Mouse (Mus musculus) heart, embryonic 15.5 days (tissue): ENCODE data around the gene Pnmal1. TPM values are rescaled to one million over a fixed set of nuclear protein-coding genes. Genes with fewer than 3 reads are reported as not detected.

ENCODE experiments used
- ATAC-seq: fragments of 200-750 bp; cut with Nextera tagmentation; replicated peaks from 2 replicates; pipeline ENCODE4 v1.8.0; 2017; ENCODE audit warnings: low read depth, moderate TSS enrichment; ENCODE audit not compliant: insufficient number of reproducible peaks, insufficient read depth, low FRiP score
- H3K27ac ChIP-seq: fragments of 300-500 bp; sonication (generic); 2 replicates; pipeline ENCODE4 v1.5.1; 2015; ENCODE audit warnings: mild to moderate bottlenecking, inconsistent platforms
- H3K27me3 ChIP-seq: fragments of 300-500 bp; sonication (generic); 2 replicates; pipeline ENCODE4 v1.6.1; 2015; ENCODE audit warnings: inconsistent platforms
- H3K36me3 ChIP-seq: fragments of 300-500 bp; sonication (generic); 2 replicates; pipeline ENCODE4 v1.6.1; 2015; ENCODE audit warnings: mild to moderate bottlenecking, inconsistent platforms
- H3K4me1 ChIP-seq: fragments of 300-500 bp; sonication (generic); replicated peaks from 2 replicates; pipeline ENCODE4 v1.6.1; 2015; ENCODE audit warnings: inconsistent platforms
- H3K4me2 ChIP-seq: fragments of 300-500 bp; sonication (generic); 2 replicates; pipeline ENCODE4 v1.6.1; 2015; ENCODE audit warnings: inconsistent platforms, mild to moderate bottlenecking, moderate library complexity
- H3K4me3 ChIP-seq: fragments of 300-500 bp; sonication (generic); 2 replicates; pipeline ENCODE4 v1.5.1; 2015; ENCODE audit warnings: mild to moderate bottlenecking, inconsistent platforms
- H3K9ac ChIP-seq: fragments of 300-500 bp; sonication (generic); 2 replicates; pipeline ENCODE4 v1.6.1; 2015; ENCODE audit warnings: mild to moderate bottlenecking, inconsistent platforms
- H3K9me3 ChIP-seq: fragments of 300-500 bp; sonication (generic); replicated peaks from 2 replicates; pipeline ENCODE4 v1.6.1; 2016; ENCODE audit warnings: inconsistent platforms
- WGBS: fragments of 180-500 bp; shearing (Covaris S2); methylation state at CpG from one replicate; pipeline ENCODE4 v1.1.7; 2015; ENCODE audit warnings: mixed read lengths; 5-methylcytosine and 5-hydroxymethylcytosine counted together
- polyA plus RNA-seq: library from polyadenylated mRNA; unstranded; fragments of >200 nt; fragmentation: Nextera tagmentation; extraction: Ambion mirVana; gene quantifications from 2 replicates; pipeline ENCODE4 v1.2.1, GENCODE M21; 2015

The Pnmal1 gene
- polyA plus RNA-seq, 1 experiment from 2014 or later: 0.05 TPM

GRCm38 (mm10) chr7:16990006-16990744 is 30.7 kb downstream of the Pnmal1 start:
- peaks cover 52% of the 10 kb centered on the region for H3K4me1 ChIP-seq
- H3K9me3 ChIP-seq: no peaks in the 10 kb centered on the region
- no peaks in the 10 kb centered on the region for H3K36me3 ChIP-seq
- H3K9ac ChIP-seq: no peak overlapping the region
- peak overlapping the region; percentile 24; the same call in 1 of the 2 replicates for H3K4me2 ChIP-seq
- no peaks in the 10 kb centered on the region for H3K27me3 ChIP-seq
- peak overlapping the region; percentile 79 for H3K27ac ChIP-seq
- H3K4me3 ChIP-seq: no peak overlapping the region
- ATAC-seq: no peak
- WGBS: 34% methylated on average over 15 of the region's 15 CpGs

- Histone ChIP-seq H3K9me3 (no peaks in the 10 kb centered on the region), H3K27ac (peak overlapping the region; percentile 86), H3K27me3 (no peaks in the 10 kb centered on the region), H3K4me2 (peak overlapping the region; percentile 42), H3K36me3 (no peaks in the 10 kb centered on the region; the same call in 1 of the 2 replicates), H3K9ac (peak overlapping the region; percentile 16; the same call in 1 of the 2 replicates), H3K4me3 (0 out of 2 replicates have a peak overlapping the region, but pooled peaks have one; percentile 4), H3K4me1 (peaks cover 69% of the 10 kb centered on the region)
- ATAC-seq: peak; percentile 50
- WGBS: 46% methylated on average over 18 of the region's 18 CpGs
Observed at GRCm38 (mm10) chr7:16991681-16992450, 32.4 kb downstream of the Pnmal1 start.

- 93% methylated on average over 5 of the region's 5 CpGs for WGBS
- Histone ChIP-seq H3K27ac (peak within 1 kb of the TSS; percentile 92), H3K9ac (peak within 1 kb of the TSS; percentile 82; the same call in 1 of the 2 replicates), H3K36me3 (peaks cover 2% of the 10 kb centered on the region), H3K4me3 (peak within 1 kb of the TSS; percentile 67), H3K27me3 (no peaks in the 10 kb centered on the region), H3K9me3 (no peaks in the 10 kb centered on the region), H3K4me2 (peak within 1 kb of the TSS; percentile 83), H3K4me1 (peaks cover 72% of the 10 kb centered on the region)
- ATAC-seq: no peak
Observed at GRCm38 (mm10) chr7:16992451-16992807, 33.0 kb downstream of the Pnmal1 start, which contains the start of gene Ccdc8. Ccdc8 (plus strand) TSS chr7:16992708.

- Histone ChIP-seq H3K4me2 (peak overlapping the region; percentile 83), H3K4me3 (peak overlapping the region; percentile 67), H3K9me3 (no peaks in the 10 kb centered on the region), H3K36me3 (peaks cover 16% of the 10 kb centered on the region), H3K27ac (peak overlapping the region; percentile 92), H3K27me3 (no peaks in the 10 kb centered on the region), H3K4me1 (peaks cover 74% of the 10 kb centered on the region), H3K9ac (peak overlapping the region; percentile 82)
- under 1% methylated on average over 27 of the region's 27 CpGs for WGBS
- ATAC-seq: peak; percentile 93
Observed at GRCm38 (mm10) chr7:16993651-16994399, 34.3 kb downstream of the Pnmal1 start.

- WGBS: 3% methylated on average over 20 of the region's 20 CpGs
- Histone ChIP-seq H3K27ac (peak overlapping the region; percentile 92), H3K4me1 (peaks cover 78% of the 10 kb centered on the region), H3K4me2 (peak overlapping the region; percentile 83), H3K9me3 (no peaks in the 10 kb centered on the region), H3K27me3 (no peaks in the 10 kb centered on the region), H3K4me3 (peak overlapping the region; percentile 67), H3K9ac (peak overlapping the region; percentile 82), H3K36me3 (peaks cover 19% of the 10 kb centered on the region)
- ATAC-seq: no peak
Observed at GRCm38 (mm10) chr7:16994400-16994799, 34.9 kb downstream of the Pnmal1 start.

- 74% methylated on average over 4 of the region's 4 CpGs for WGBS
- Histone ChIP-seq H3K27ac (peak overlapping the region; percentile 92), H3K4me2 (peak overlapping the region; percentile 83), H3K9me3 (no peaks in the 10 kb centered on the region), H3K36me3 (peaks cover 23% of the 10 kb centered on the region), H3K27me3 (no peaks in the 10 kb centered on the region), H3K9ac (peak overlapping the region; percentile 82), H3K4me3 (peak overlapping the region; percentile 67), H3K4me1 (peaks cover 72% of the 10 kb centered on the region)
- ATAC-seq: no peak
Observed at GRCm38 (mm10) chr7:16995345-16995744, 35.9 kb downstream of the Pnmal1 start.

GRCm38 (mm10) chr7:16999233-16999632 is 39.8 kb downstream of the Pnmal1 start:
- Histone ChIP-seq H3K4me1 (peaks cover 53% of the 10 kb centered on the region), H3K27me3 (no peaks in the 10 kb centered on the region), H3K9me3 (no peaks in the 10 kb centered on the region), H3K9ac (no peak overlapping the region), H3K4me2 (no peak overlapping the region), H3K36me3 (peaks cover 39% of the 10 kb centered on the region), H3K27ac (peak overlapping the region; percentile 66), H3K4me3 (no peak overlapping the region)
- WGBS: 48% methylated on average over 4 of the region's 4 CpGs
- 0 out of 2 replicates have a peak, but pooled peaks have one; percentile 4 for ATAC-seq

- WGBS: 28% methylated on average over 4 of the region's 4 CpGs
Observed at GRCm38 (mm10) chr7:16999650-17000049, 40.2 kb downstream of the Pnmal1 start.

GRCm38 (mm10) chr7:17002375-17003195 is 43.1 kb downstream of the Pnmal1 start:
- no peak overlapping the region for H3K4me3 ChIP-seq
- no peaks in the 10 kb centered on the region for H3K27me3 ChIP-seq
- peaks cover 23% of the 10 kb centered on the region for H3K4me1 ChIP-seq
- peak overlapping the region; percentile 22; the same call in 1 of the 2 replicates for H3K27ac ChIP-seq
- H3K9me3 ChIP-seq: no peaks in the 10 kb centered on the region
- ATAC-seq: peak; percentile 43; the same call in 1 of the 2 replicates
- H3K9ac ChIP-seq: no peak overlapping the region
- no peak overlapping the region for H3K4me2 ChIP-seq
- 9% methylated on average over 7 of the region's 7 CpGs for WGBS
- H3K36me3 ChIP-seq: peaks cover 66% of the 10 kb centered on the region

More at GRCm38 (mm10) chr7:16999650-17000049, 40.2 kb downstream of the Pnmal1 start:
- Histone ChIP-seq H3K36me3 (peaks cover 43% of the 10 kb centered on the region), H3K9me3 (no peaks in the 10 kb centered on the region), H3K9ac (no peak overlapping the region), H3K27ac (peak overlapping the region; percentile 66), H3K4me2 (no peak overlapping the region), H3K4me1 (peaks cover 52% of the 10 kb centered on the region), H3K27me3 (no peaks in the 10 kb centered on the region), H3K4me3 (no peak overlapping the region)
- ATAC-seq: no peak

- peaks cover 15% of the 10 kb centered on the region for H3K4me1 ChIP-seq
- H3K36me3 ChIP-seq: peaks cover 65% of the 10 kb centered on the region
- H3K9me3 ChIP-seq: no peaks in the 10 kb centered on the region
- H3K27me3 ChIP-seq: no peaks in the 10 kb centered on the region
- peak overlapping the region; percentile 22; the same call in 1 of the 2 replicates for H3K27ac ChIP-seq
- H3K4me3 ChIP-seq: no peak overlapping the region
- ATAC-seq: no peak
- H3K9ac ChIP-seq: no peak overlapping the region
- WGBS: 79% methylated on average over 7 of the region's 7 CpGs
- no peak overlapping the region for H3K4me2 ChIP-seq
Observed at GRCm38 (mm10) chr7:17003230-17003960, 43.9 kb downstream of the Pnmal1 start.
